Mouse (Mus musculus): ENCODE data around the gene Ugt1a9.

The Ugt1a9 gene

GRCm38 (mm10) chr1:88261706-88262105, 191.1 kb downstream of the Ugt1a9 start:
- DNase-seq: no peak

- peak; percentile 59 for DNase-seq
Measured at GRCm38 (mm10) chr1:88262255-88262654, 191.7 kb downstream of the Ugt1a9 start.

DNA sequence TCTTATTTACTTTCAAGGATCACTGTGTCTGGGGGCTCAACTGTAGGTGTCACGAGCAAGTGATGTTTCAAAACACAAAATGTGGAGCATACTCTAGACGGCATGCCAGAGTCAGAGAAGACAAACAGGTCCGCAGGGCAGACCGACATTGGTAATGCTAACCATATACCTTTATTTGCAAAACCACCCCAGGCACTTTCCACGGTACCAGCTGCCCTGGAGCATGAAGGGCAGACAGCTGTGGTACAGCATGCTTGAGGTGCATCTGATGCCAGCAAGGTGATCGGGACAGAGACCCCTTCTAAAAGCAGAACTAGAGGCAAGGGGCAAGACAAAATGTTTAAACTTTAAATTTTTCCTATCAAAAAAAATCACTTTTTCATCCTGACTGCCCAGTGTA, 192.4 kb downstream of the Ugt1a9 start:
- no peak for DNase-seq

GRCm38 (mm10) chr1:88263778-88264177, 193.2 kb downstream of the Ugt1a9 start:
- DNase-seq: no peak

DNA sequence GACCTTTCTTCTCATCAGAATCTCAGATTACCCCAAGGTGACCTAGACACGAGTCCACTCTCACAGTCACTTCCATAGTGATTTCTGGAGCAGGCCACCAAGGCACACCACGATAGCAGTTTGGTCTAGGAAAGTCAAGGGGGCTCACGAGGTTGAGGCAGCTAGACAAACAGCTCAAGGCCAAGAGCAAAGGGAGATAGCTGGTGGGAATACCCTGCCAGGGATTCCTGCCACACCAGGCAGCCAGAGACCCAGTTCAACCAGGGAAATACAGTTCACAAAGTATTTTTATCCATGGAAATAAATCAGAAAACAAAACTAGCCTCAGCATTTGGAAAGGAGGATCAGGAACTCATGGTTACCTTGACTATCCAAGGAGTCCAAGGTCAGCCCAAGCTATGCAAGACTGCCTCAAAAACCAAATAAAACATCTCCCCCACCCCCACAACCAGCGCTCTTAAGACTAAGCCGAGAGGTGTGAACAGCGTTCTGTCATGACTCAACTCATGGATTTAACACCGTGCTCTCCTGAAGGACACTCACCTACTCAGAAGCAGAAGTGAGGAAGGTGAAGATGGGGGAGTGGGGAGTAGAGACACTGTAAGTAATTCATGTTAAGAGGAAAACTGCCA, 193.8 kb downstream of the Ugt1a9 start:
- no peak for DNase-seq

DNA sequence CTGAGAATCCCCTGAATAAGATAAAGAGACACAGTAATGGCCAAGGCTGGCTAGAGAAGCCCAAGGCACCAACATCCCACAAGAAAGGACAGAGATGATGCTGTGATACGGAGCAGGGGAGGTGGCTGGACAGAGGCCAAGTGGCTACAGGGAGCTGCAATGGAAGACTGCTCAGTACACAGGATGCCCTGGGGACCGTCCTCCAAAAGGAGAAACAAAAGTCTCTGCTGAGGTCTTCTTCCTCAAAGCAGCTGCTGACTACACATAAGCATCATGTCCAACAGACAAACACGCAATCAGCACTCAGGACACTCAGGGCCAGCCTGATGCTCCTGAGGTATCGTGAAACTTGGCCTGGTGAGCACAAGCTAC, 194.3 kb downstream of the Ugt1a9 start:
- DNase-seq: no peak

DNA sequence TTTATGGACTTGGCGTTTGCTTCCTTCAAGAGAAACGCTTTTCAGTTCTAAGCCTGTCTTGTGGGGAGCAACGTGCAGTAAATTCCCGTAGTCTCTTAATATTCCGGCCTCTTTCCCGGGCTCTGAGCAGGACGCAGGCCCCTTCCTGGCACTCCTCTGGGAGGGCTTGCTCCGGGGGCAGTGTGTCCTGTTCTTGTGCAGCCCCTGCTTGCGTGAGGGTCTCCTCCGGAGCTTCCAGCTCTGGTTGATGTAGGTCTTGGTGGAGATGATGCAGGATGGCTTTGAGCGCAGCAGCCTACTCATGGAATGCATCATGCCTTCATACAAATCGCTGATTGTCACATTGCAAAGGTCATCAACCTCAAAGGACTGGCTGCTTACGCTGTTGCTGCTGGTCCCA, 195.5 kb downstream of the Ugt1a9 start:
- no peak for DNase-seq

DNA sequence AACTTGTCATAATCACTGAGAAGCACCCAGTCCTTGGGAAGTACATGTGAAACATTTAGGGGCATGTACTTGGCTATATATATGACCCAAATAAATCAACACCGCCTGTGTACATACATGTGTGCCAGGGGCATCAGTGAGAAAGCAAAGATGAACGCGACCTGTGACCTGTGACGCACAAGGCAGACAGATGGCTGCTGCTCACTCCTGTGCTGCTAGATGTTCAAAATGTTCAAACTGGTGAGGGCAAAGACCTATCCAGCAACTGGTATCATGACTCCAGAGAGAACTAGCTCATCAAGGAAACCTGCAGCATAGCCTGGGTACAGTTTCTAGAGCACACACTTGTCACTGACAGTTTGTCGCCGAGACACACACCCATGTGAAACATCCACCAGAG, 196.9 kb downstream of the Ugt1a9 start:
- DNase-seq: no peak

DNA sequence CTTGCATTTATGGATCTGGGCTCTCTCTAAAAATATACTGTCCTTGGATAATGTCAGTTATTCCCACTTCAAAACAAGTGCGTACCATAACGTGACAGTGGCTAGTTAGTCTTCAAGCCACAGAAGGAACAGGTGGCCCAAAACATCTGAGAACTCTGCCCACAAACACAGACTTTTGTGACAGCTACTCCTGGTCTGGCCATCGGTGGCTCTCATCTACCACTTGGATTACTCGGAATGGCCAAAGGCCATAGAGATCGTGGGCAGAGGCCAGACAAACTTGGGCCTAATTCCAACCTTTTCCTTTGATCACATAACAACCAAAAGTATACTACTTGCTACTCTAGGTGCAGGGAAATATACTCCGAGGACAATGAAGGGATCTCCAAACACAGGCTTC, 197.5 kb downstream of the Ugt1a9 start:
- DNase-seq: no peak

Data from kidney, adult 11 months (tissue).